Mouse (Mus musculus): ENCODE data around the gene Ifi202b.
"Not testable (repeated sequence)": the region's sequence is repeated elsewhere in the genome, so short reads cannot be mapped to it uniquely, and the experiment has no call there.

The Ifi202b gene

DNA sequence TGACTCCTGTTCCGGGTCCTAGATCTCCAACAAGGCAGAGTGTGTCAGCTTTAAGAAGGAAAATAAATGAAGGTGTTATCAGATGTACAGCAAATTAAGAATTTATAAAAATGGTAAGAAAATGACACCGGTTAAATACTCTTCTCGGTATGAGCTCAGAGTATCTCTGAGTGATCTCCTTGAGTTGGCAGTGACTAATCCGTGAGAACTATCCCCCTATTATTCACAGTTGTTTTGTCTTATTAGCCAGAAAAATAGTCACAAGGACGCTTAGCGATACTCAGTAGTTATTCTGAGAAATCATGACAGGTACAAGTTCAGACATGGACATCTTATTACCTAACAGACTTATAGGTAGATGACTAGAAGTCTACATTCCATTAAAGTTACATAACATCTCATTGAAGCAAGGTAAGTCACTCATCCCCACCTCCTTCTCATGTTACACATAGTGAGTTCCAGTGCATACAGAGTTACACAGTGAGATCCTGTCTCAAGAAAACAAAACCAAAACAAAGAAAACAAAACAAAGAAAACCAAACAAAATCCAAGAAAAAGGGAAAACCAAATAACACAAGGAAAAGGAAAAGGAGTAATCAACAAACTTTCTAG lies at the start of gene Ifi202b:
TSS of gene Ifi202b (minus strand) at position 51 of the 612 bp plus-strand sequence.
- not testable (repeated sequence) for DNase-seq

DNA sequence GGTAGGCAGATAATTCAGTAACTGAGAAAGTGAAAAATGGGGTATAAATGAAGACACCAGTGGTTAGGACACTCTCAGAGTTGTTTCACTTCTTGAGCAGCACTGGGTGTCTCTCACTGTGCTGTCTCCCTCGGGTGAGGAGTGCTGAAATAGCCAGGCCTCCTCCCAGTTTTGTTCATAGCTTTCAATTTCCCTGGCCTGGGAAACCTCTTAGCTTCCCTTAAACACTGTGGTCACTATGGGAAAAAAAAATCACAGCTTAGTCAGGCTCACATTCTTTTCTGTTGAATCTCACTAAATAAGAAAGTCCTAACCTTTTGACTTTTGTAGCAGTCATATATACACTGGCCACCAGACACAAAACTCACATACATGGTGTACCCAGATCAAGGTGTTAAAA lies 49.2 kb upstream of the Ifi202b start, which contains the start of gene Ifi205:
TSS of gene Ifi205 (minus strand) at position 113 of the 400 bp plus-strand sequence.
- DNase-seq = no peak

DNA sequence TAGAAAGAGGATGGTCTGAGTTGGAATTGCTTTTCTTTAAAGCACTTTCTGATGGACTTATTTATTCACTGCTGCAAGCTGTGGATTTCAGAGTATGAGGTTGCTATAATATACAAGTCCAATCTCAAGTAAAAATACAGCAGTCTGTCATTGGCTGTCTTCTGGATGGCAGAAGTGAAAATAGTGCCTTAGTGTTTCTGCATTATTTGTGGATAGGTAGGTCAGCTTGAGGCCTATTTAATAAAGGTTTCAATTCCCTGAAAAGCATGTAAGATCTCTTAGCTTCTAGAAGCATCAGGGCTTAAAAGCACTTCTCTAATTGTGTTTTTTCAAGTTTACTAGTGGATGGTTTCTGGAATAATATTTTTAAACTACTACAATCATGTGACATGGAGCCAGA lies 24.5 kb upstream of the Ifi202b start:
- DNase-seq = not testable (repeated sequence)

DNA sequence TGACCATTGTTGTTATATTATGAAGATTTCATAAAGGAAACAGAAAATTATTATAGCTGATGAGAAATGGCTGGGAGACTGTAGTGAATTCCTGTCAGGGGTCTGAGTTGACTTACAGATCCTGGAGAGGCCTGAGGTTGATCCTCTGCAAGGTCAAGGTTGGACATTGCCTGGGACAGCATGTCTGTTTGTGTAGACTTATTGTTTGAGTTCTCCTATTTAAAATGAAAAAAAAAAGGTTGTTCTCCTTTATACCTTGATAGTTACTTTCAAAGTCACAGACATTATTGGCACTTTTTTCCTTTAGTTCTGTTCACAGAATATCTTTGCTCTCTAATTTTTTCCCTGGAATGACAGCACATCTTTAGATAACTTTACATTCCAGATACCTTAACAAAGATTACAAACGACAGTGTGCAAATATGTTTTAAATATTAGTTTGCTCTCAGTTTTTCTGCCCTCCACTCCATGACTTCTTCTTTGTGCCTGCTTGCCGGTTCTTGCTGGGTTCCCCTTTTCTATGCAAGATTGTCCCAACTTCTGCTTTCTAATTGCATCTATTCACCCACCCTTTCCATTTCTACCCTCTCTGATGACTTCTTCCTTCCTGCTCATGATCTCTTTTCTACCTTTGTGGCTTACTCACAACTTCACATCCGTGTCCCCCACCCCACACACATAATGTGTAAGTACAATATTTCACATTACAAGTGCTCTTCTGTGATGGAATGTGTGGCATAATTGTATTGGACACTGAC lies 22.0 kb upstream of the Ifi202b start:
- DNase-seq = not testable (repeated sequence)

DNA sequence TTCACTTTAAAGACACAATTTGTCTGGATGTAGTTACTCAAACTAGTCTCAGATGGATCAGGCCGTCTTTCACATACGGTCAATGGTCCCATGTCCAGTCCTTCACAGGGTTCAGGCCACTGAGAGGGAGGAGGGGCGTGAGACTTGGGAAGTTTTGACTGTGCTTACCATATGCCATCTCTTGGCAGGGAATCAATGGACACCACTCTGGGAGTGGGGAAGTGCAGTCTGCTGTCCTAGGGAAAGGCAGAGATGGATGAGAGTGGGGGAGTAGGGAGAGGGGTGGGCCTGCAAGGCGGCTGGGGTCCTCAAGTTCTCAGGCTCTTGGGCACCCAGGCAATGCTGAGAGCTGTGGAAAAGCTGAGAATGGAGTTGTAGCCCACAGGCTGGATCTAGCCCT lies 12.5 kb upstream of the Ifi202b start:
- DNase-seq = no peak

DNA sequence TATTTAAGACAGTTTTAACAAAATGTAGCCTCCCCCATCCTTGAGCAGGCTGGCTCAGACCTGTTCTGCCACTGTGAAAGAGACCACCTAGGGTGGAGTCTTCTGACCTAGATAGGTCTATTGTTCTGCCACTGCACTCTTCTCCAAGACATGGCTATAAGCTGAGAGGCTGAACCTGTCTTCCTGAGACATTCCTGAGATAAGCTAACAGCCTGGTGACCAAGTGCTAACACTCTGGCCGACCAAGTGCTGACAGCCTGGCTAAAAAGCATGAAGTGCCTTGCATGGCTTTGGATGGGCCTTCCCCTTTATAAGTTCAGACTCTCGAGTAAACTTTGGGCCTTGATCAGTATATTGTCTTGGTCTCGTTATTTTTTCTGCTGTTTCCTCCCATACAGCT lies 1.5 kb downstream of the Ifi202b start:
- DNase-seq = not testable (repeated sequence)

DNA sequence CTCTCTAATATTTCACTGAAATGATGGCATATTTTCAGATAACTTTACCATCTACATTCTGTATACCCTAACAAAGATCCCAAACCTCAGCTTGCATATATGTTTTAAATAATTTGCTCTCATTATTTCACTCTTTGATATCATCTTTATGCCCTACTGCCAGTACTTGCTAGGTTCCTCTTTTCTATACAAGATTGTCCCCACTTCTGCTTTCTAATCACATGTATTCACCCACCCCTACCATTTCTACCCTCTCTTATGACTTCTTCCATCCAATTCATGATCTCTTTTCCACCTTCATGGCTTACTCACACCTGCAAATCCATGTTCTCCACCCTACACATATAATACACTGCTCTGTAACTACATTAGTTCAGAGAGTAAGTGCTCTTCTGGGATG lies 4.9 kb downstream of the Ifi202b start:
- no peak for DNase-seq

DNA sequence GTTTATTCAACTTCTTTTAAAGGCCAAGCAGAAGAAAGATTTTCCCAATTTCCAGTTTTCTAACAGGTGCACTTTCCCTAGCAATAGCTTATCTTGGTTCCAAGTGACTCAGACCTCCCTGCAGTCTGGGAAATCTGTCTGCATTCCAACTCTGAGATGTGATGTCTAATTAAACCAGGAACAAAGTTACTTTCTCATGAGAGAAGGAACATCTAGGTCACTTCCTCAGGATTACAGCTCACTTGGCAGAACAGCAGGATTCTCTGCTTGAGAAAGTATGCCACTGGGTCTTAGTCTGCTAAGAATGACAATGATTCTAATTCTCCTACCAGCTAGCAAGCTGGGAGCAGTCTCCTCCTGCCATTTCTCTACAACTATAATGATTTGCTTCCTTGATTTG lies 9.4 kb downstream of the Ifi202b start:
- DNase-seq = no peak

DNA sequence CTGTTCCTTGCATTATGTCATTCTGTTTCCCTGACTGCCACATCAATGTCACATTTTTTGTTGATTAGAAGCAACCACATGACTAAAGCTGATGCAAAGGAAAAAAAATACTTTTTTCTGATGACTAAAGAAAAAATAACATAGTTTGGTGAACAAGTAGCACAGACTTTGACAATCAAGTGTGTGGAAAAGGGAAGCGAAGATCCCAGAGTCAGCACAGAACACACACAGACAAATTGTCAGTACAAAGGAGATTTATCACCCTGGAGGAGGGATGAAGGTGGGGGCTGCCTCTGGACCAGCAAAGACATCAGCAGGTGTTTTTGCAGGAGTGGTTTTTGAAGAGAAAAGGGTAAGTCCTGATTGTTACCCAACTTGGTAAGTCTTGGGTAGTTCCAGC lies 21.1 kb downstream of the Ifi202b start:
- not testable (repeated sequence) for DNase-seq

DNA sequence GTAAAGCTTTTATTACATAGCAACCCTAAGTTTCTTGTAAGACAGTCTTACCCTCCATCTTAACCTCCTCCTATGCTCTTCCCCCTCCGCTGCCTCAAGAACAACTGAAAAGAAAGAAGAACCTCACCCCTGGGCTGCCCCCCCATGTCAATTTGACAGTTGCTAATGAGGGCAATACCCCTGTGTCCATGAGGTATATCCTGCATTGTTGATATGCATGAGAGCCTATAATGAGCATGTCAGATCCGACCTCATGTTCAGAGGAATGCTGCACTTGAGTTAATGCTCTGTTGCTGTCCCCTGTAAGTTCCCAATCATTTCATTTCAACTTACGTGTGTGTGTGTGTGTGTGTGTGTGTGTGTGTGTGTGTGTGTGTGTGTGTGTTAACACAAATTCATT lies 22.5 kb downstream of the Ifi202b start:
- DNase-seq = not testable (repeated sequence)

DNA sequence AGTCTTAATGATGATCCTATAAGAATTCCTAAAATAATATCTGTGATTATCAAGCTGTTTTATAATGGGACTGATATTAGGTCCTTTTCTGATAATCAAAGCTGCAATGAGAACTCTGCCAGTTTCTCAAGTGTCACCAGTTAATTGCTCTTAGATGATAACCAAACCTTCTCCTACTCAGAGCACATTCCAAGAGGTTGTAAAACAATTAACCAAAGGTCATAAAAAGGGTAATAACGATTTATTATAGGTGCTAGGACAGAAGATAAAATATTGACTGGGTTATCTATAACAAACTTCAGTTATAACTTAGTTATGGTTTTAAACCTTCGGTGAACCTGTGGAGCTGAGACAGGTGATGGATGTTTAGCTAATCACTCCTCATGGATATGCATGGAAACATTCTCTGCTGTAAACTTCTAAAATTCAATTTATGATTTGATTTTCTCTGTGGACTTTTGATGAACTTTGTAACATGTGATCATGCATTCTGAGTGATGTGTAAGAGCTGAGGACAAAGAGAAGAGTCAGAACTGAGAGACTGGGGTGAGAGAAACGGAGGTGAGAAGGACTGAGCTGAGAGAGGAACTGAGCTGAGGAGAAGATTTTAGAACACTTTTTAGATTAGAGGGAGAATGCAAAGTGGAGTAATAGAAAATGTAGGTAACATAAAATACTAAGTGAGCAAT lies 26.6 kb downstream of the Ifi202b start:
- not testable (repeated sequence) for DNase-seq

DNA sequence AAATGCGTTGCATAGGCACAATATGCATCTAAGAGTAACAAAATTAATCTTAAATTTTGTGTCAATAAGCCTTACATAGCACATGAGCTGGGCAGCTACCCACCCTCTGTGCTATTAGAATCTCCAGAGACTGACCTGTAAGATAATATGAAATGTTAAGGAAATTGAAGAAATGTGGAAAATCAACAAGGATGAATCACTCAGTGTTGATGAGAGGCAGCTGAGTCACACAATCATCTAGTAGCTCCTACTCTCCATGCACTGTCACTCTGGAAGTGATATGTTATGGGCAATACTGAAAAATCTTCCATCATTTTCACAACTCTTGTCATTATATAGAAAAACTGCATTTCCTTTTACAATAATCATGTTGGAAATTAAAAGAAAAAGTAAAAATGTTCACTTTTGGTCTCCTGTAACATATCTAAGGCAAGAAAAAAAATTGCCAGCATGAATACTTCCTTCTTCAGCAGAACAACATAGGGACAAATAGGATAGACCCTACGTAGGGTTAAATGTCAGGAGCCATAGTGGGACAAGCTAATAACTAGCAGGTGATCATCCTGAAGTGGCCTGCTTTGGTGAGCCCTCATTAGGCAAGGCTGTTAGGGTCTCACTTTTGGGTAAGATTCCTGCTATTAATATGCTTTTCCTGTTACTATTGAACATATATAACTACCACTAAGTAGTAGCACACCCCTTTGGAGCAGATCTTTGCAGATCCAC lies 27.3 kb downstream of the Ifi202b start:
- no peak for DNase-seq

DNA sequence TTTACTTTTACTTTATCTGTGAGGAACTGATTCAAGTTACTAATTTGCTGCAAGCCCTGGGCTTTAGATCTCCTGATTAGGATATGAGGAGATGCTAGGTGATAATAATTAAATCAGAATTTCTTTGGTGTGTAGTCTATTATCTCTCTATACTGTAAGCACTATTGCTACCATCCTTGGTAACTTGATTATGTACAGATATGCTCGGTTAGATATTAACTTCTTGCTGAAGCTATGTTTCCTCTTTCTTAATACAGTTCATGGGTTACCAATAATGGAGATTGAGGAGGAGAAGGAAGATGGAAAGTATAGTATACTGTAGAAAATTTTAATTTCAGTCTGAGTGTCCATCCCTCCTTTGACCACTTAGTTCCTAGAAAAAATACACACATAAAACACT lies 29.0 kb downstream of the Ifi202b start:
- no peak for DNase-seq

DNA sequence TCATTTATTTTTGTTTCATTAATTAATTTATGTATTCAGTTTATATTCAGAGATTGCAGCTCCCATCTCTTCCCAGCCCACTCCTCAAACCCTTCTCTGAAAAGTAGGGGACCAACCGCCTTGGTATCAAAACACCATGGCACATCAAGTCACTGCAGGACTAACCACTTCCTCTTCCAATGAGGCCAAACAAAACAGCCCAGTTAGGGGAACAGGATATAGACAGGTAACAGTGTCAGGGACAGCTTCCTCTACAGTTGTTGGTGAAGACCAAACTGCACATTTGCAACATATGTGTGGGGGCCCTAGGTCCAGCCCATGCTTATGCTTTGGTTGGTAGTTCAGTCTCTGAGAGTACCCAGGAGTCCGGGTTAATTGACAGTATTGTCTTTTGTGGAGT lies 33.5 kb downstream of the Ifi202b start:
- not testable (repeated sequence) for DNase-seq

DNA sequence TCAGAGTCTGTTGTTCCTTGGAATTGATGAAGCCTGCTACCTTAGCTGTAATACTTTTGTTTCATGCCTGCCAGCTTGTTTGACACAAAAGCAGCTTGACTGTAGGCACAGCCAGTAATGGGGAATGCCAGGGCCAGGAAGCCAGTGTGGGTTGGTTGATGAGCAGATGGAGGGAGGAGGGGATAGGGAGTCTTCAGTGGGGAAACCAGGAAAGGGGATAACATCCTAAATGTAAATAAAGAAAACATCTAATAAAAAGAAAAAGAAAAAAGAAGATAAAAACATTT lies 39.8 kb downstream of the Ifi202b start:
- DNase-seq = not testable (repeated sequence)

DNA sequence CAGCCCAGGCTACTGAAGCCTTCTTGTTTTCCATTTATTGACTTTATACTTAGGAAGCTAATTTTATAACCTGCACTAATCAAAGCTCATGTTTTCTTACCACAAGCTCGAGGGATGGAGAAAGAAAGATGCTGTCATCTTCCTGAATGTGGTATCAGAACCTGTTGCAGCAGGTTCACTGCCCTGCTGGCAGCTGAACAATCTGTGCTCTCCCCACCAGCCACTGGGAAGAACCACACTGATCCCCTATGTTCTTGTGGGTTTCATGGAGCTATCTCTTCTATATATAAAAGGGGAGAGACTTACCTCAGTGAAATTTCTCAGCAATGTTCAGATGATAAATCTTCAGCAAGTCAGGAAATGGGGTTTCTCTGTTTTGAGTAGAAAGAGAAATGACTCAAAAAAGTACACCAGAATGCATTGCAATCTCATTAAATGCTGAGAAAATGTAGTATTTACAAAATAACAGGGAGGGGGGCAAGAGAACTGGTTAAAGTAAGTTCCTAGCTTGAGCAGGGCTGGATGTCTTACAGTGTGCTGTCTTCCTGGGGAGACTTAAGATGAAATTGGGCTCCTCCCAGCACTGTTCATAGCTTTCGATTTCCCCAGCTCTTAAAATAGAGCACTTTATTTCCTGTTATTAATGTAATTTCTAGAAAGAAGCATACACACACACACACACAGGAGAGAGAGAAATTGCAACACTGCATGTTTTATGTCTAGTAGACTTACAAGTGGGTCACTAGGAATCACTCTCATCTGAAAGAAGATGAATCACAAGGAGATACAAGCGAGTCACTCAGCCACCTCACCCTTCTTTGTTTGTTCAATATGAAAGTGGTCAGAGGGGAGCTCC lies 40.4 kb downstream of the Ifi202b start, which contains the start of the genes Mndal and Ifi203:
TSS of gene Mndal (minus strand) at position 568 of the 856 bp plus-strand sequence.
TSS of gene Ifi203 (minus strand) at position 749 of the 856 bp plus-strand sequence.
- DNase-seq = peak in 1 of 2 experiments; percentile 0

DNA sequence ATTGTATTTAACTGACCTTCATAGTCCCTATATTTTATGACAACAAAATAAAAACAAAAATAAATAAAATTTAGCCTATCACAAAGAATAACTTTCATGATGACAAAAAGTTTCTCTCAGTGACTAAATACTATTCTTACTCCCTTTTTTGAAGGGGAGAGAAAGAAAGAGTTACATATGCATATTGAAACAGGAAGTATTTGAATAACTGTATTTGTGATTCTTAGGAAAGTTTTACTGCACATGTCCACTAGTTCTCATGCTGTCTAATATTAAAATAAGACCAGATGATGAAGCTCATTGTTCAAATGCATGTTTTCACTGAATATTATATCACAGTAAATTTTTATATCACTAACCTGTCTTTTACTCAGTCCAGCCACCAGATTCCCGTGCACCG lies 41.0 kb downstream of the Ifi202b start:
- not testable (repeated sequence) for DNase-seq

DNA sequence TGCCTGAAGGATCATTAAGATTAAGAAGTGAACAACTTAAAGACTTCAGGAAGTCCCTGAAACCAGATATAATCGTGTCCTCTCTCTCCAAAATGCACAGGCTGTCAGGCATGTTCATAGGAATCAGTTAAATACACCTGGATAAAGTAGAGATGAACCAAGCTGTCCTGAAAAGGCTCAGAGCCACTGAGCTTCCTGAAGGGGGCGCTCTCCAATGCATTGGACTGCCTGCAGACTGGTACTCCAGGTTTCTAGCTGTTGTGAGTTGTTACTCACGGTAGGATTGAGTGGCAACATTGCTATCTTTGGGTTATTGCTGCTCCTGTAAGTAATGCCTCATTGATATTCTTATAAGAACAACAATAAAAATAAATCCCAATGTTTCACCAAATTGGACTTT lies 63.3 kb downstream of the Ifi202b start:
- DNase-seq = not testable (repeated sequence)

DNA sequence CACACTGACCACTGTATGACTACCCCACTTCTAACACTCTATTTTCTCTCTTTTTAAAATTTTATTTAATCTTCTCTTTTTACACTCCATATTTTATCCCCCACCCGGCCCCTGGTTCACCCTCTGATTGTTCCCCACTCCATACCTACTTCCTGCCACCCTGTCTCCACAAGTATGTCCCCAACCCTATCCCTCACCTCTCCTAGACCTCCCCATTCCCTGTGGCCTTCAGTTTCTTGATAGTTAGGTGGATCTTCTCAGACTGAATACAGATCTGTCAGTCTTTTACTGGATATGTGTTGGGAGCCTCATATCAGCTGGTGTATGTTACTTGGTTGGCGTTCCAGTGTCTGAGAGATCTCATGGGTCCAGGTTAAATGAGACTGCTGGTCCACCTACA lies 68.0 kb downstream of the Ifi202b start:
- DNase-seq = no peak

DNA sequence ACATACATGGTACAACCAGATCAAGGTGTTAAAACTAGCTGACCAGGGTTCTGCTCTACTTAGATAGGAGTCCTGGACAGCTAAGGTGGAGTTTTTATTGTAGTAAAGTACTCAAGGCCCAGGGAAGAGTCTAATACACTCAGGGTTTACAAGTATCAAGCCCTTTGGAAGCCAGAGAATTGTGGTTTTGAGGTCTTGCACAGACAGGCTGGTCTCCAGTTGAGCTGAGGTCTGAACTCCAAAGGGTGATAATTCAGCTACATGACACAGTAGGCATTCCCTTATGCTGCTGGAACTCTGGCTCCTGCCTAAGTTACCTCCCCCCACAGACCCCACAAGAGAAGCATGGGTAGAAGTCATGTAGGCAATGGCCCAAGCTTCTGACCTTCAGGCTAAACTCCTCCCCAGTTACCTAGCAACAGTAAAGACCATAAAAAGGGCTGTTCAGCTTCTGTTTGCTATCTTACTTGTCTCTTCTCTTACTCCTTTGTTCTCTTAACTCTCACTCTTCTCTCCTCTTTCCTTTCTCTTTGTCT lies 69.2 kb downstream of the Ifi202b start:
- not testable (repeated sequence) for DNase-seq
